Mouse (Mus musculus) erythroblast, adult 5-6 weeks (primary cell): ENCODE measurements around the gene Smarcal1. TPM values are rescaled to one million over a fixed set of nuclear protein-coding genes. Genes with fewer than 3 reads are reported as not detected.

Source experiments
- total RNA-seq, 2 experiments: library from RNA; stranded (forward) in 1 of 2; stranded (reverse) in 1 of 2; fragments of 150-400 nt in 1 of 2; fragments of 200-764, 138-1000 nt in 1 of 2; gene quantifications; 2 replicates each; pipeline versions ENCODE4 v1.2.3 to v1.2.4; 2015 to 2017; ENCODE audit warnings: low replicate concordance in 2 of 2

The Smarcal1 gene
- total RNA-seq, 2 experiments from 2014 or later: 6.1 to 10.5 TPM

Other genes starting within 250 kb of the Smarcal1 start
- gene March4, start 46.3 kb upstream of the Smarcal1 start, total RNA-seq (2015; ENCODE audit: low replicate concordance): not detected in 2 replicates
- not detected in 2 replicates for gene March4, start 46.3 kb upstream of the Smarcal1 start, total RNA-seq (2017; ENCODE audit: low replicate concordance)
- gene Ankar, start 117.3 kb downstream of the Smarcal1 start, total RNA-seq (2015; ENCODE audit: low replicate concordance): not detected in 2 replicates
- not detected in 2 replicates for gene Ankar, start 117.3 kb downstream of the Smarcal1 start, total RNA-seq (2017; ENCODE audit: low replicate concordance)
- gene Rpl37a, start 128.0 kb downstream of the Smarcal1 start, total RNA-seq (2015; ENCODE audit: low replicate concordance): 282 and 366 TPM in 2 replicates
- 68.3 and 163 TPM in 2 replicates for gene Rpl37a, start 128.0 kb downstream of the Smarcal1 start, total RNA-seq (2017; ENCODE audit: low replicate concordance)
- gene Igfbp2, start 241.3 kb downstream of the Smarcal1 start, total RNA-seq (2015; ENCODE audit: low replicate concordance): not detected in 2 replicates
- not detected in 2 replicates for gene Igfbp2, start 241.3 kb downstream of the Smarcal1 start, total RNA-seq (2017; ENCODE audit: low replicate concordance)